Mouse (Mus musculus): ENCODE measurements around the gene Fxyd3. TPM values are rescaled to one million over a fixed set of nuclear protein-coding genes. Genes with fewer than 3 reads are reported as not detected.

Gene Fxyd3
- polyA plus RNA-seq, 2 experiments from 2014 or later = not detected

- ATAC-seq = no peak
Observed at GRCm38 (mm10) chr7:31098697-31099611, 22.4 kb upstream of the Fxyd3 start.

DNA sequence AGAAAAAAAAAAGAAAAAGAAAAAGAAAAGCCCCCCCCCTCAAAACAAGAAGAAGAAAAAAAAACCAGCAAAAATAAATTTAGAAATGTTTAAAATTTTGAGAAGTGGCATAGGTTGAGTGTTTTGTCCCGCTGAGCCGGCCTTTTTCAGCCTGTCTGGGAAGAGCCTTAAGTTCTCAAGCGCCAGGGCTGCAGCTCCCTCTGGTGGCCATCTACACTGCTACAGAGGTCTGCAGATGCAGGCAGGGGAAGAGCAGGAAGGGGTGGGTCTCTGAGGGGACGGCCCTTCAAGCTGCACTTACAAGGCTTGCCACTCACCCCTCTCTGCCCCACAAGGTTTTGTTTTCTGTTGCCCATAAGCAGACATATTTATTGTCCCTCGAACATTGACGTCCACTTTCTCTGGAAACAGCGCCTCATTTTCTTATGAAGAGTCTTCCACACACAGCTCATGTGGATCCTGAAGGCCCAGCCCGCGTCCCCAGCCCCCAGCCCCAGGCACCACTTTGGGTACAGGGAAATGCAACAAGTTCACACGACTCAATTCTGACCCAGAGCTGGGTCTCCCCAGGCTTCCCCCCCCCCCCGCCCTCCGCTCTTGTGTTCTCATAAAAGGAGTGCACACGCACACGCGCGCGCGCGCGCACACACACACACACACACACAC is 21.2 kb upstream of the Fxyd3 start:
- ATAC-seq = peak; percentile 91

DNA sequence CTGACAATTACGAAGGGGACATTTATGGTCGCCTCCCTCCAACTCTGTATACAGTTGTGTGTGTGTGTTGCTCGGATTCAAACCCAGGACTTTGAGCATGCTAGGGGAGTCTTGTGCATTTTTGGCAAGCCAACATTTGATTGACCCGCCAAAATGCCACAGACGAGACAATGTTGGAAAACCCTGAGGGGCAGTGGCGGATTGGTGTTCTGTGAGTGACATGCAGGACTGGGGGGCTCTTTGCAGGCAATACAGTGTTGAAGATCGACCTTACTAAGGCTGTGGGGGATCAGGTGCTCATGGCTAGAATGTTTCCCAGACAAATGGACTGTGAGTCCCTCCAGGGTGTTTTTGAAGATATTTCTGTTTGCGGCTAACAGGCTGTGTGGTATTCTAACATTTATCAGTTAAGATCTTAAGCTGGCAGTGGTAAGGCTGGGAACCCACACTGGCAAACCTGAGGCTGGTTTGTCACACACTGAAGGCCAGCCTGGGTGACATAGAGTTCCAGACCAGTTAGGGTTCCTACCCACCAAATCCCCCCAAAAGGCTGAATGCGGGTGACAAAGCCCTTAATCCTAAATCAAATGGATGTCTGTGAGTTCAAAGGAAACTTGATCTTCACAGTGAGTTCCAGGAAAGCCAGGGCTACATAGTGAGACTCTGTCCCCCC is 20.5 kb upstream of the Fxyd3 start:
- no peak for ATAC-seq

GRCm38 (mm10) chr7:31094774-31095501 is 18.4 kb upstream of the Fxyd3 start:
- ATAC-seq = no peak

DNA sequence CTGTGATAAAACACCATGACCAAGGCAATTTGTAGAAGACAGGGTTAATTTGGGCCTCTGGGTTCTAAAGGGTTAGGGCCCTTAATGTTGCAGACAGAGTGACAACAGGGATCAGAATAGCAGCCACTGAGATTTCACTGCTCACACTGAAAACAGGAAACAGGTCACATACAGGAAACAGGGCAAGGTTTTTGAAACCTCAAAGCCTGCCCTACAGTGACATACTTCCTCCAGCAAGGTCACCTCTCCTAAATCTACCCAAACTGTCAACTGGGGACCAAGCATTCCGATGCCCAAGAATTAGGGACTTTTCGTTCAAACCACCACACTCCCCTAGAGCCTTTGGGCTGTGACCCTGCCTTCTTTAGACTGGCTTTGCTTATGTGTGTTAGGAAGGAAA is 13.2 kb upstream of the Fxyd3 start:
- peak; percentile 93 for ATAC-seq

- ATAC-seq = no peak
Observed at GRCm38 (mm10) chr7:31088206-31088605, 11.7 kb upstream of the Fxyd3 start.

GRCm38 (mm10) chr7:31087262-31087661 is 10.8 kb upstream of the Fxyd3 start:
- peak; percentile 48 for ATAC-seq

GRCm38 (mm10) chr7:31086175-31086755 is 9.8 kb upstream of the Fxyd3 start:
- no peak for ATAC-seq

- ATAC-seq = no peak
Observed at GRCm38 (mm10) chr7:31085171-31085570, 8.7 kb upstream of the Fxyd3 start.

DNA sequence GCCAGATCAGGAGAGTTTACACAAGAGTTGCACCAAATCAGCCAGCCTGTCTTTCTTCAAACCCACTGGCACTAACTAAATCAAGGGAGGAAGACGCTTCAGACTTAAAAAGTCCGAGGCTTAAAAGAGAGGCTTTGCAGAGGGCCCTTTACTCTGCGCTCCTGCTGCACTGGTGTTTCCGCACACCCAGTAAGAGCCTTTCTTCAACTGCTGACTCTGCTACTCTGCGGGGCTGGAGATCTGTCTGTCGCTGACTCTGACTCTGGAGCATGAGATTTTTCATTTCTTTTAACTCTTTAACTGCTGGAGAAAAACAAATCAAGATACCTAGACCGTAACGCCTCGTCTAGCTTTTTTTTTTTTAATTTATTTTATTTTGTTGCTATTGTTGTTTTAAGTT is 7.6 kb upstream of the Fxyd3 start:
- no peak for ATAC-seq

GRCm38 (mm10) chr7:31082831-31083588 is 6.5 kb upstream of the Fxyd3 start:
- ATAC-seq = no peak

GRCm38 (mm10) chr7:31082106-31082505 is 5.6 kb upstream of the Fxyd3 start:
- no peak for ATAC-seq

DNA sequence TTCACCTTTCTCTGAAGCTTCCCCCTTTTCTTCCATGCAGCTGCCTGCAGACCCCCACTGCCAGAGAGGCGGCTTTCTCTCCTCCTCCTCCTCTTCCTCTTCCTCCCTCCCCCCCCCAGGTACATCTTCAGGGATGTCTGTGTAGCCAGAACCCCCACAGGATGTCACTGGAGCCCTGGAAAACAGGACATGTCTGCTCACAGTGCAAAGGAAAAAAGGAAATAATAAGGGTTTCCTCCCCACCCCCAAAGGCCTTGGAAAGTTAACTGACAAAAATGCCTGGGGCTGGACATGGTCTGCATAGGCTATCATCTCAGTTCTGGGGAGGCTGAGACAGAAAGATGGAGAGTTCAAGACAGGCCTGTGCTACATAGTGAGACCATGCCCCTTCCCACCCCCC is 4.6 kb upstream of the Fxyd3 start:
- no peak for ATAC-seq

- no peak for ATAC-seq
Observed at GRCm38 (mm10) chr7:31080611-31081010, 4.1 kb upstream of the Fxyd3 start.

DNA sequence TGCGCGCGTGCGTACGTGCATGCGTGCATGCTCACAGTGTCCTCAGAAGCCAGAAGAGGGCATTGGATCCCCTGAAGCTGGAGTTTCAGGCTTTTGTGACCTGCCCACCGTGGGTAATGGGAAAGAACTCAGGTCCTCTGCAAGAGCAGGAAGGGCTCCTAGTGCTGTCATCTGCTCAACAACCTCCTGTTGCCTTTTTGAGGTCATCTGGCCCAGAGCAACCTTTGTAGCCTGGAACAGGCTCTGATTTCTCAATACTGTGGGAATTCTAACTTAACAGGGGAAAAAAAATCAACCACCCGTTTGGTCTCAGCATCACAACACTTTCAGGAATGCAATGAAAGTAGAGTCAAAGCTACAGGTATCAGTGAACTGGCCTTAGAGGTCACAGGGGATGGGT is 3.2 kb upstream of the Fxyd3 start:
- ATAC-seq = no peak

- ATAC-seq = no peak
Observed at GRCm38 (mm10) chr7:31077885-31078445, 1.5 kb upstream of the Fxyd3 start.

GRCm38 (mm10) chr7:31077470-31077869 is 966 bp upstream of the Fxyd3 start:
- ATAC-seq = no peak

- no peak for ATAC-seq
Observed at GRCm38 (mm10) chr7:31074713-31075069, 1.8 kb downstream of the Fxyd3 start.

GRCm38 (mm10) chr7:31074061-31074712 is 2.3 kb downstream of the Fxyd3 start:
- ATAC-seq = no peak

- ATAC-seq = no peak
Observed at GRCm38 (mm10) chr7:31073546-31073945, 3.0 kb downstream of the Fxyd3 start.

GRCm38 (mm10) chr7:31072326-31072725 is 4.2 kb downstream of the Fxyd3 start:
- ATAC-seq = no peak
